Mouse (Mus musculus) kidney, postnatal 0 days (tissue): ENCODE data around the gene Rnpepl1. TPM values are rescaled to one million over a fixed set of nuclear protein-coding genes. Genes with fewer than 3 reads are reported as not detected.

Experiments used
- ATAC-seq: fragments of 200-750 bp; cut with Nextera tagmentation; replicated peaks from 2 replicates; pipeline ENCODE4 v1.8.0; 2017; ENCODE audit warnings: low read depth, moderate number of reproducible peaks, moderate TSS enrichment, moderate library complexity; ENCODE audit not compliant: low FRiP score
- DNase-seq: peaks from one replicate; pipeline ENCODE4 v3.0.0-alpha.2; 2016; ENCODE audit warnings: low spot score
- H3K27ac ChIP-seq: fragments of 300-500 bp; sonication (generic); 2 replicates; pipeline ENCODE4 v1.5.1; 2014; ENCODE audit warnings: mild to moderate bottlenecking
- H3K27me3 ChIP-seq: fragments of 300-500 bp; sonication (generic); 2 replicates; pipeline ENCODE4 v1.6.1; 2014; ENCODE audit warnings: low read length, mixed read lengths; ENCODE audit not compliant: insufficient read depth
- H3K36me3 ChIP-seq: fragments of 300-500 bp; sonication (generic); 2 replicates; pipeline ENCODE4 v1.6.1; 2014; ENCODE audit warnings: low read length, mixed read lengths; ENCODE audit not compliant: insufficient read depth
- H3K4me1 ChIP-seq: fragments of 300-500 bp; sonication (generic); replicated peaks from 2 replicates; pipeline ENCODE4 v1.6.1; 2014; ENCODE audit warnings: antibody characterized with exemption, low read length, mixed read lengths; ENCODE audit not compliant: insufficient read depth
- H3K4me2 ChIP-seq: fragments of 300-500 bp; sonication (generic); 2 replicates; pipeline ENCODE4 v1.6.1; 2014; ENCODE audit warnings: mild to moderate bottlenecking, low read length, moderate library complexity, mixed read lengths
- H3K4me3 ChIP-seq: fragments of 300-500 bp; sonication (generic); replicated peaks from 2 replicates; pipeline ENCODE4 v1.5.1; 2014; ENCODE audit warnings: low read depth, low read length
- H3K9ac ChIP-seq: fragments of 300-500 bp; sonication (generic); 2 replicates; pipeline ENCODE4 v1.6.1; 2014; ENCODE audit warnings: low read depth, low read length
- H3K9me3 ChIP-seq: fragments of 300-500 bp; sonication (generic); replicated peaks from 2 replicates; pipeline ENCODE4 v1.6.1; 2016; ENCODE audit warnings: low read length, inconsistent platforms, mixed read lengths
- CTCF ChIP-seq: IDR thresholded peaks from 2 replicates; pipeline ENCODE4 v1.5.1; 2016; ENCODE audit warnings: antibody characterized with exemption, low read depth, mild to moderate bottlenecking, moderate library complexity
- WGBS: fragments of 180-500 bp; shearing (Covaris S2); extraction: QIAGEN DNeasy Blood & Tissue Kit; methylation state at CpG from one replicate; pipeline ENCODE4 v1.1.7; 2014; 5-methylcytosine and 5-hydroxymethylcytosine counted together
- polyA plus RNA-seq: library from polyadenylated mRNA; unstranded; fragments of >200 nt; fragmentation: Nextera tagmentation; extraction: Ambion mirVana; gene quantifications from 2 replicates; pipeline ENCODE4 v1.2.1, GENCODE M21; 2015

Gene Rnpepl1
- 39.3 and 39.4 TPM in 2 replicates for polyA plus RNA-seq

DNA sequence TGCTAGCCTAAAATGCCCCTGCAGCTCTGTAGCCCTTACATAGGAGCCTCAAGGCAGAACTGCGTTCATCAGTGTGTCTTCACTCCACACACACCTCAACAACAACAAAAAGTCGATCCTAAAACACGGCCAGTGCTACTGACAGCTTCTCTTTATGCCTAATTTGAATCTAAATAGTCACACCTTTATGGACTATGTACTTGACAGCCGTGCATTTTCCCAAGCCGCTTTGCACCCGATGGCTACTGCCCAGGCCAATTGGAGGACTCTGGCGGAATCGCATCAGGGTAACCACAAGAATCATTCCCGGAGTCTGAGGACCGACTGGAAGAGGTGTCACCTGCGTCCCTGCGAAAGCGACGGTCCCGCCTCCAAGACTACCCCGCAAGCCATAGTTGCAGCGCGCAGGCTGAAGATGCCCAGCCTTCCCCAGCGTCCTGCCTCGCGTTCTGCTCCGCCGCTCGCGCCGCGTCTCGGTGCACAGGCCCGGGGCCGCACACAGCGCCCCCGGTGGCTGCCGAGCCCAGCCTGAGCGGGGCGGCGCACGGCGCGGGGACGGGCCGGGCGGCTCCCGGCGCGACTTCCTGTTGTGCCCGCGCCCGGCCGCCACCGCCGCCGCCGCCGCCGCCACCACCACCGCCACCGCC, at the start of gene Rnpepl1:
TSS of gene Rnpepl1 (plus strand) at position 545 of the 647 bp plus-strand sequence.
- H3K4me2 ChIP-seq: peak within 1 kb of the TSS; percentile 95
- H3K4me1 ChIP-seq: peaks cover 21% of the 10 kb centered on the region
- H3K36me3 ChIP-seq: peaks cover 10% of the 10 kb centered on the region
- TF ChIP-seq CTCF: peak; percentile 61
- H3K27ac ChIP-seq: peak within 1 kb of the TSS; percentile 94
- peak within 1 kb of the TSS; percentile 89 for H3K9ac ChIP-seq
- ATAC-seq (peak; percentile 59), DNase-seq (peak; percentile 76)
- H3K4me3 ChIP-seq: peak within 1 kb of the TSS; percentile 76
- WGBS: under 1% methylated on average over 41 of the region's 57 CpGs
- H3K9me3 ChIP-seq: no peaks in the 10 kb centered on the region
- H3K27me3 ChIP-seq: no peaks in the 10 kb centered on the region

DNA sequence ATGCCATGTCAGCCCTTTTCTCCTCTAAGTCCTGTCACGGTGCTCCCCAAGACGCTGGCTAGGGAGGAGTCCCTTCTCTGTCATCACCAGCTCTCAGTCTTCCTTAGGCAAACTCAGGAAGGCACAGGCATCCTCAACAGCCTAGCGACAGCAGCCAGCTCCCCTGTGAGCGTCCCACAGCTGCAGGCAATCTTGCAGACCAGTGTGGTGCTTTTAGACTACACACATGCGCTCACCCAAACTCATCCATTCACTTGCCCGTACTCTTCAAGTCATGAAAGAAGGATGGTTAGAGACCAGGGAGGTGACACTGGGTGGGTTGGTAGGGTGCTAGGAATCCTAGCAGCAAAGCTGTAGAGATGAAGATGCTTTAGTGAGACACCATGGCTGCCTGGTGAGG, 49.1 kb upstream of the Rnpepl1 start:
- H3K4me1 ChIP-seq: no peaks in the 10 kb centered on the region
- 0 out of 2 replicates have a peak, but pooled peaks cover 8% of the 10 kb centered on the region for H3K36me3 ChIP-seq
- no peak overlapping the region for H3K27ac ChIP-seq
- H3K9ac ChIP-seq: no peak overlapping the region
- no peak for DNase-seq
- WGBS: 73% methylated on average over 6 of the region's 6 CpGs
- H3K4me3 ChIP-seq: no peak overlapping the region
- TF ChIP-seq CTCF: no peak
- no peaks in the 10 kb centered on the region for H3K27me3 ChIP-seq
- H3K4me2 ChIP-seq: no peak overlapping the region
- H3K9me3 ChIP-seq: no peaks in the 10 kb centered on the region
- ATAC-seq: no peak

GRCm38 (mm10) chr1:92863268-92863667, 47.3 kb upstream of the Rnpepl1 start:
- TF ChIP-seq CTCF: no peak
- H3K27ac ChIP-seq: no peak overlapping the region
- no peak overlapping the region for H3K4me2 ChIP-seq
- no peaks in the 10 kb centered on the region for H3K9me3 ChIP-seq
- H3K4me1 ChIP-seq: no peaks in the 10 kb centered on the region
- H3K27me3 ChIP-seq: no peaks in the 10 kb centered on the region
- no peak for DNase-seq
- H3K9ac ChIP-seq: no peak overlapping the region
- 0 out of 2 replicates have a peak, but pooled peaks cover 8% of the 10 kb centered on the region for H3K36me3 ChIP-seq
- 82% methylated on average over 4 of the region's 4 CpGs for WGBS
- H3K4me3 ChIP-seq: no peak overlapping the region
- ATAC-seq: no peak

DNA sequence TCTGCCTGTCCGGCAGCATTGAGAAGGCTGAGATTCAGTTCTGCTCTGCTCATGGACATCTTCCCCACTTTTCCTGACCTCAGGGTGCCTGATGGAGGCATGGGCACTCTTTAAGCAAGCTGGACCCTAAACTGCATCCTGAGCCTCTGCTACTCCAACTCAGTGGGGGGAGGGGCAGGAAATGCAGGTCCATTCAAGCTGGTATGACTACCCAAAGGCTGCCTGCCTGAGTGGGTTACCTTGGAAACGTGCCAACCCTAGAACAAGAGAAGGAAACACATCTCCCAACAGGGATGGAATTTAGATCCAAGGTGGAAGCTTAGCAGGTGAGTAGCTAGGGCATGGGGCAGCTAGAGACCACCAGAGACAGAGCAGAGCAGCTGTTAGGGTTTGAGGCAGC, 44.4 kb upstream of the Rnpepl1 start:
- Histone ChIP-seq H3K4me2 (no peak overlapping the region), H3K4me1 (no peaks in the 10 kb centered on the region), H3K27me3 (no peaks in the 10 kb centered on the region), H3K9me3 (no peaks in the 10 kb centered on the region), H3K4me3 (no peak overlapping the region), H3K27ac (no peak overlapping the region), H3K36me3 (no peaks in the 10 kb centered on the region), H3K9ac (no peak overlapping the region)
- ATAC-seq: 0 out of 2 replicates have a peak, but pooled peaks have one; percentile 11
- no peak for TF ChIP-seq CTCF
- 69% methylated on average over 2 of the region's 2 CpGs for WGBS
- no peak for DNase-seq

GRCm38 (mm10) chr1:92869985-92870384, 40.6 kb upstream of the Rnpepl1 start:
- Histone ChIP-seq H3K4me2 (no peak overlapping the region), H3K4me1 (0 out of 2 replicates have a peak, but pooled peaks cover 2% of the 10 kb centered on the region), H3K4me3 (no peak overlapping the region), H3K27me3 (no peaks in the 10 kb centered on the region), H3K27ac (no peak overlapping the region), H3K9ac (no peak overlapping the region), H3K9me3 (no peaks in the 10 kb centered on the region), H3K36me3 (no peaks in the 10 kb centered on the region)
- 66% methylated on average over 2 of the region's 2 CpGs for WGBS
- DNase-seq (no peak), ATAC-seq (no peak)
- TF ChIP-seq CTCF: no peak

DNA sequence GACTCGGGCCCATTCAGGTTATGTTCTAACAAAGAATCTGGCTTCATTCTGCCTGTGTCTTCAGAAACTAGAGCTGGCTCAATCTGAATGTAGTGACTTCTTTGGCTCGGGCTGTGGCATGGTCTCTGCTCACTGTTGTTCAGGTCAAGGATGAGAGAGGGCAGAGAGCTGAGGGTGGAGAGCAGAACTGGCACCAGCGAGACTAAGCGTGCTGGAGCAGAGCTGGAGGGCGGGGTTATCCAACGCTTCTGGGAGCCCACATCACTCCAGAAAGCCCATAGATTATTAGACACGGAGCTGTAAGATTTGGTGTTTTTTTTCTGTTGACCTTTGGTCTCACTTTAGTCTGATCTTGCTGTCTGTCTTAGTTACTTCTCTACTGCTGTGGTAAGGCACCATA, 37.9 kb upstream of the Rnpepl1 start:
- TF ChIP-seq CTCF: no peak
- no peak for DNase-seq
- no peak overlapping the region for H3K4me2 ChIP-seq
- no peaks in the 10 kb centered on the region for H3K36me3 ChIP-seq
- no peak for ATAC-seq
- H3K4me1 ChIP-seq: 0 out of 2 replicates have a peak, but pooled peaks cover 2% of the 10 kb centered on the region
- no peaks in the 10 kb centered on the region for H3K27me3 ChIP-seq
- no peak overlapping the region for H3K9ac ChIP-seq
- WGBS: 64% methylated on average over 7 of the region's 7 CpGs
- no peak overlapping the region for H3K27ac ChIP-seq
- no peaks in the 10 kb centered on the region for H3K9me3 ChIP-seq
- H3K4me3 ChIP-seq: no peak overlapping the region
